Mouse (Mus musculus) kidney, postnatal 10 days (tissue): Measurements from ENCODE around the gene Nudt17.
"Not testable (repeated sequence)": the region's sequence is repeated elsewhere in the genome, so short reads cannot be mapped to it uniquely, and the experiment has no call there.

Source experiments
- DNase-seq: peaks from one replicate; pipeline ENCODE4 v3.0.0; 2021; ENCODE audit warnings: mixed read lengths

Nudt17 gene

DNA sequence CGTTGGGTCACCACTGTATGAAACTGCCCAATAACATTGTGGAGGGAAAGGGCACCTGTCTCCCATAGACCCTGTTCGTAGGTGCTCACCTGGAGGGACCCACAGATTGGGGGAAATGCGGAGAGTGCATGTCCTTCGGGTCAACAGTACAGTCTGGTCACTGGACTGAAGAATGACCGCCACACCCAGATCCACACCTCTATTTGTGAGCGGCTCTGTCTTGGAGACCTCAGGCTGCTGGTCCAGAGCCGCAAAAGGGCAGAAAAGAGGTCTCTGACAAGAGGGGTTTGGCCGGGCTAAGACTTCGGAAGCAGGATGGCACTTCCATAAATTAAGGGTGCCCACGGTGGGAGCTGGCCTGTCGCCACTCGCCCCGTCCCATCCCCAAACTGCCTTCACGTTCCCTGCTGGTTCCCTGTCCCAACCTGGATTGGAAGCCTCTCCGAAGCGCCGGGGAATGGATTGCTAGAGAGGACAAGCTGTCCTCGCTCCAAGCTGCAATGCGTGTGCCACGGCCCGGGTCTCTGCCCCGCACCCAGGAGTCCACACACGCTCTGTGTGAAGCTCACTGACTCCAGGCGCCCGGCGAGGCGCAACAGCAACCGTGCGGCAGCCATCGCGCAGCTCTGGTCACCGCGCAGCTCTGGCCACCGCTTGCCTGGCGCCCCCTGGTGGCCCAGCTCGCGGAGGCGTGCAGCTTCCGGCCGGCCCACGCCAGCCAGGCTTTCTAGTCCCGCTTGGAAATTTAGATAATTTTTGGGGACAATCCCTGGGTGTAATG is at the start of gene Nudt17:
TSS of gene Nudt17 (minus strand) at position 660 of the 781 bp plus-strand sequence.
- peak; percentile 93 for DNase-seq

DNA sequence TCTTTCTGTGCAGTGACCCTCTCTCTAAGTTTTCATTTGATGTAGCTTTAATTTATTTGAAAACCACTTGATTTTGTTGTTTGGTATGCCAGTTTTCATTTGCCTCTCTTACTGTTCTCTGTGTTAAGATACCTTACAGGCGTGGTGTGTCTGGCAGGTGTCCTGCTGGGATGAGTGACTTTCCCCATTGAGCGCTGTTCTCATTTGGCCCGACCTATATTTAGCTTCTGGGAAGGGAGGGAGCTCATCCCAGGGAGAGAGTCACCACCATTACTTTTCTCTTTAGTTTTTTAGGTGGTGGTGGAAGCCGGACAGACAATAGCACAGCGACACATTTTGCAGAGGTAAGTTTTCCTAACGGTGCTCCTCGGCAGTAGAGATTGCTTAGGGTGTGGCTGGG is 49.3 kb upstream of the Nudt17 start:
- DNase-seq, result no peak

DNA sequence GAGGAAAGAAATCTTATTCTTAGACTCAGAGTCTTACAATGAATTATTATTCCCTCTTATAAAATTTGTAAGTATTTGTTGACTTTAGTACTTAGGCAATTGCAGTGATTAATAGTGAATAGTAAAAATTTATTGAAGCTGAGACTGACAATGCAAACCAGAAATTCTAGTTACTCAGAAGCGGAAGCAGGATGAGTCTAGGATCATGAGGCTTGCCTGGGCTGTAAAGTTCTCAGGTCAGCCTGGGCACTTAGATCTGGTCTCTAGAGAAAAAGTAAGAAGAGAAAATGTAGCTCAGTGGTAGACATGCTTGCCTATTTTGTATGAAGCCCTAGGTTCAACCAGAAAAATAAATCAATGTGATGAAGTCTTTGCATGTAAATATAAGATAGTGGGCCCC is 47.6 kb upstream of the Nudt17 start:
- no peak for DNase-seq

DNA sequence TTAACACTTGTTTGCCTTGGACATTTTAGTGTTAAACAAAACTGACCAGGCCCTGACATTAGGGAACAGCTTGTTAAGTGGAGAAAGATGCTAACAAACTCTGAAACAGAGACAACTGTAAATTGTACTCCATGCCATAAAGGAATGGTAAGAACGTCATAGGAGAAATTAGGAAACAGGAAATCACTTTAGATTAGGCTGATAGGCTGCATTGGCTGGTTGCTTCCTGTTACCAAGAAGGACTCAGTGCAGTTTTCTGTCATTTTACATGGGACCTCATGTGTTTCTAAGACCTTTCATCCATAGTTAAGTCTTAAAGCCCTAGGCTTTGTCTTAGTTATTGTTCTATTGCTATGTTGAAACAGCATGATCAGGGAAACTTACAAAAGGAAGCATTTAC is 38.5 kb upstream of the Nudt17 start:
- DNase-seq, result no peak

DNA sequence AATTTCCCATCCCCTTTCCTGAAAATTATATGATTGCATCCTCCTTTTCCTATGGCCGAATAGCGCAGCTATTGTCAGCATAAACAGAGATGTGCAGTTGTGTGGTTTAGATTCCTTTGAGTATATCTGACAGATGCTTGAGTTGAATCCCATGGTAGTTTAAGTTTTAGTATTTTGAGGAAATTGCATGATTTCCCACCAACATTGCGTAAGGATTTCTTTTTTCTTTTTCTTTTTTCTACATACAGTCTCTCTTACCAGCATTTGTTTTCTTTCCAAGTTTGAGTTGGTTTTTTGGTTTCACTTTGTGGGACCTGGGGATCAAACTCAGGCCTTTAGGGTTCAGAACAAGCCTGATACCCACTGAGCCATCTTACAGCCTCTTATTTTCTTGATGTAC is 36.0 kb upstream of the Nudt17 start:
- DNase-seq, result no peak

DNA sequence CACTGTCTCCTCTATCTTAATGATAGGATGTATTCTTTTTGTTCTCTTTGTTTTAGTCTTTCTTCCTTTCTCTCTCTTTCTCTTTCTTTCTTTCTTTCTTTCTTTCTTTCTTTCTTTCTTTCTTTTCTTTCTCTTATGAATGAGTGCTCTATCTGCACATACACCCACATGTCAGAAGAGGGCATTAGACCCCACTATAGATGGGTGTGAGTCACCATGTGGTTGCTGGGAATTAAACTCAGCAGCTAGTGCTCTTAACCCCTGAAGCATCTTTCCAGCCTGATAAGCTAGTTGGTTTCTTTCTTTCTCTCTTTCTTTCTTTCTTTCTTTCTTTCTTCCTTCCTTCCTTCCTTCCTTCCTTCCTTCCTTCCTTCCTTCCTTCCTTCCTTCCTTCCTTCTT is 31.9 kb upstream of the Nudt17 start:
- DNase-seq, result not testable (repeated sequence)

DNA sequence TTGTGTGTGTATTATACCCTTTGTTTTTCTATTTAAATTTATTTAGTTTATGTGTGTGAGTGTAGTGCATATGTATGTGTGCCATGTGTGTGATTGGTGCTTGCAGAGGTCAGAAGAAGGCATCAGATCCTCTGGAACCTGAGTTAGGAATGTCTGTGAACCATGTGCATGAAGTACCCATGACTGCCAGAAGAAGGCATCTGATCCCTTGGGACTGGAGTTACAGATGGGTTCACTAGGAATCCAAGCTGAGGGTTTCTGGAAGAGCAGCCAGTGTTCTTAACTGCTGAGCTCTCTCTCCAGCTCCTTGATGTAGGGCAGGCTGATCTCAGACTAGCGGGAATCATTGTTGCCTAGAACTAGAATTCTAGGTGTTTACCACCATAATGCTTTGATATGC is 29.6 kb upstream of the Nudt17 start:
- no peak for DNase-seq

DNA sequence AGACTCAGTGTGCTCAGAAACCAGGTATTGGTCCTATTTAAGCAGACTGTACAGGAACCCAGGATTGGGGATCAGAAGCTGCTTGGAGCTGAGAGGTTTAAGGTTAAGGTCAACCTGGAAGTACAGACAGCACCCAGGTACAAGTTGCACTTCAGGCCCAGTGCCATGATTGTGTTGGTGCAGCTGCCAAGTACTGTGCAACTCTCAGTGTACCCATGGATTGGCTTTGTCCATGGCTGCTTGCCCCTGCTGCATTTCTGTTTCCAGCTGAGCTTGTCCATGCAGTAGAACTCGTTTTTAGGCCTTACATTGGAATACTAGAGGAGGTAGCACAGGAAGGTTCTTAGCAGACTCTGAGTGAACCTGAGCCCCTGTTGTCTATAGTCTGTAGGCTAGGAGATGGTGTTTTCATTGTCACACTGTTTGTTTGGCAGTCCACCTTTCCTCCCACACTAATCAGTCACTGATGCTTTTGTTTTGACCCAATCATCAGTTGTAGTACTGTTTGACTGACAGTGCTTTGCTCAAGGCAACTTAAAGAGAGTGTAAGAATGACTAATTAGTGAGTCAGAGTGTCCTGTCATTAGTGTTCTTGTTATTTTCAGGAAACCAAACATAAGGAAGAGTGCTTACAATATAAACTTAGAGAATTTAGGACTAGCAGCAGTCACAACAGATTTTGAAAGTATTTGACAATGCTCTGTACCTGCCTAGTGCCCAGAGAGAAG is 28.8 kb upstream of the Nudt17 start:
- no peak for DNase-seq

DNA sequence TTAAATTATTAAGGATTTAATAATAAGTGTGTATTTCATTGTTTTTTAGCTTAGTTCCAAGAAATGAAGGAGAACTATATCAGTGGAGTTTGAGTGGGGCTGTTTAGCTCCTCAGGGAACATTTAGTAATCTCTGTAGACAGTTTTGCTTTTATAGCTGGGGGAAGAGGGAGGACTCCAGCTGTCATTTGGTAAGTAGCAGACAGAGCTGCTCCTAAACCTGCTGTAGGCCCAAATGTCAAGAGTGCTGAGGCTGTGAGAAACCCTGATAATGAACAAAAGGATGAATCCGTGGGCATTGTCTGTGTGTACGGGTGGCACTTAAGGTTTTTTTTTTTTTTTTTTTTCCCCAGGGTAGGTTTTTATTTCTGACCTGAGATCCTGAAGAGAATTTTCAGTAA is 26.8 kb upstream of the Nudt17 start:
- no peak for DNase-seq

DNA sequence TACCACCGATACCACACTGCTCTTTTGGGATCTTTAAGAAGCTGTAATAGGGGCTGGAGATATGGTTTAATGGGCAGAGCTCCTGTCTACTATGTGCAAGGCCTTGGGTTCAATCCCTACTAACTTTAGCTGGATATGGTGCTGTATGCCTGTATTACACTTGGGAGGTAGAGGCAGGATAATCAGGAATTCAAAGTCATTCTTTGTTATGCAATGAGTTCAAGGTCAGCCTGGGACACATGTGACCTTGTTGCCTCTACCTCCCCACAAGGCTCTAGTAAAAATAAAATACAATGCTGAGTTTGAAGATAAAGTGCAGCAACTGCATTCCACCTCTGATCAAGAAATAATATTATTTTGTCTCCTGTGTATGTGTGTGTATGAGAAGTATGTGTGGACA is 25.6 kb upstream of the Nudt17 start:
- DNase-seq, result no peak

DNA sequence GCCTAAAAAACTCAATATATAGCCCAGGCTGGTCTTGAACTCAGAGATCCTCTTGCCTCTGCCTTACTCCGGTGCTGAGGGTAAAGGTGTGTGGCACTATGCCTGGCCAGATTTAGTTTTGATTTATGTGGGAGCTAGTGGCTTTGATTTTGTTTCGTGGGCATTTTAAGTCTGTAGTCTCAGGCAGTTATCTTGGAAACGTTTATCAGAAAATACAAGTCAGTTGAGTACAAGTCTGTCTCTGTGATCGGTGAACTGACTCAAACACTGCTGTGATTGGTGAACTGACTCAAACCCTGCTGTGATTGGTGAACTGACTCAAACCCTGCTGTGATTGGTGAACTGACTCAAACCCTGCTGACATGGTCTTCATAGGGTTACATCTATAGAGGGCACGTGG is 22.4 kb upstream of the Nudt17 start:
- no peak for DNase-seq

DNA sequence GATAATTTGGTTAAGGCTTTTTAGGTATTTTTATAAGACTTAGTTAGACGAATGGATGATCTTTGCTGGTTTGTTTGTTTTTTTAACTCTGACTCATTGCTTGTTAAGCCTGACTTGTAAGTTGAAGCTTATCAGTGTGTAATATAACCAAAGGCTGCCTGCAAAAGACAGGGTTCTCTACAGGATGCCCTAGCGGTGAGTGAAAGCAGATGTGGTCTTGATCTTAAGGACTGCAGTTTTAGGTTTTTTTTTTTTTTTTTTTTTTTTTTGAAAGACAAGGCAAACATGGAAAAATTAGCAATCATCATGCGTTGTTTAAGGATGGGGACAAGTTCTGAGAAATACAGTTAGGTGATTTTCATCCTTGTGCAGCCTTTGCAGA is 21.0 kb upstream of the Nudt17 start:
- no peak for DNase-seq

DNA sequence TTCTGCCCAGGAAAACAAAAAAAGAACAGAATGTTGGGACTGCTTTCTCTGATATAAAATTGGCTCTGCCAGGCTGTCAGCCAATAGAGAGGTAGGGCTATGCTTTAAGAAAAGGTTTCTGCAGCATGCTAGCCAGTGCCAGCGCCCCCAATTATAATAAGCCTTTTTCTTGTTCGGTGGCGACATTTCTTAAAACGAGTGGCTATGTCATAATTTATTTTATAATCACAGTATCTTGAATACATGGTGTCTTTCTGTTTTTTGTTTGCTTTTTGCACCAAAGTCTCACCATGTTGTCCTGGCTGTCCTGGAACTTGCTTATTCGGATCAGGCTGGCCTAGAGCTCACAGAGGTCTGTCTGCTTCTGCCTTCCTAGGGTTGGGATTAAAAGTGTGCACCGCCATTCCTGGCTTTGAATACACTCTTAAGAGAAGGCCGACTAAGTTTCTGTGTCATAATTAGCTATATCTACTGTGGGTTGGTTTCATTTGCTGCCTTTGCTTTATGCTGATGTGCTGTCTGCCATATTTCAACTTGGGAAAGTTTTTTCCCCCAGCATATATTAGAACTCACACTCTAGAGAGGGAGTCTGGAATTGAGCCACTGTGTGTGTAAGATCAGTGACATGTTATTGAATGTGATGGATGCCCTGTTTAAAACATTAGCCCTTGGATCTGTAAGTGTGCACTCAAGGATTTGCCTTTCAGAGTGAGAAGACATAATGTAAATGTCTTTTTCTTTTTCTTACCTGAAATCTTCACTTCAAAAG is 20.5 kb upstream of the Nudt17 start:
- DNase-seq, result no peak

DNA sequence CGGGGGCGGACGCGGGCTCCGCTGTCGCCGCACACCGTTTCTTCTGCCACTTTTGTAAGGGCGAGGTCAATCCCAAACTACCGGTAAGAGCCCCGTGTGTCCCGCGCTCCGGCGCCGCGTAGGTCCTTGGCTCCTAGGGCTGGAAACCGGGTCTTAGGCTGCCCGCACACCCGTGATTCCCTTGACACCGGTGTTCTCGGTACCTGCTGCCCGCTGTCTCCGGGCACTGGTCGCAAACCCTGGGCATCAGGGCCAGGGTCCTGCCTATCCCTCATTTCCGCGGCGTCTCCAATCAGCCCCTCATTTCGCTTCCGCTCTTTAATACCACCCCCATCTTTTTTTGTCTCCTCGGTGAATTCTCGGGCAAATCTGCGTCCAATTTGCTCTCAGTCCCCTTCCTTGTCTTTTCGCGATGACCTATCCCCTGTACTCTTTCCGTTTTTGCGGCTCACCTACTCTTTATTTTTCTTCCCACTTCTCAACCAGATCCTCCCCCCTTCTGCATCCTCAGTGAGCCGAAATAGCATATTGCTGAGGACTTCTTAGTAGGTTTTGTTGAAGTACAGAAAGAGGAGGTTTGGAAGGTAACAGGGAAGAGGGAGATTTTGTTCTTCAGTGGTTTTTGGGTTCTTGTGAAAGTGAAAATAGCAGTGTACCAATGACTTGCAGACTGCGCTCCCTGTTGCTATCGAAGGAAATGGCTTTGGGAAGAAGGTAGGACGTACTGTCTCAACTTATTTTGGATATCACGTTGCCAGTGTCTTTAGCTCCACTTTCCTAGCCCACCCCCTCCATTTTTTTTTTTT is 19.7 kb upstream of the Nudt17 start:
- DNase-seq, result no peak

DNA sequence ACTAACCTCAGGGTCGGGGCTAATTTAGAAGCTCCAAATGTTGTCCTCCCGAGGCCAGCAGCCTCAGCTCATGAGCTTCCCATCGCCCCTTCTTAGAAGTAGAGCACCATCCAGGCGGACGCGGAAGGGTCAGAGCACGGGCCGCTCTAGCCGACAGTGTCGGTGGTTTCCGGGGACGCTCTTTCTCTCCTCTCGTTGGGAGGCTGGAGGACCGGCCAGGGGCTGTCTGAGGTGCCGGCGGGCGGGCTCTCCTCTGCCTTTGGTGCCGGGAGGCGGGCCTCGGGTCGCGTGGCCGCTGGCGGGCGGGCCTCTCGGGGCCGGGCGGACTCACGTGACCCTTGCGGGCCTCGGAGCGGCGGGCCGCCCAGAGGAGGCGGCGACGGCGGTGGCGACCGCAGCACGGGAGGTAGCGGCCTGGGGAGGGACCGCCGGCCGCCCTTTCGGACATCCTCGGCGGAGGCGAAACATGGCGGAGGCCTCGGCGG is 19.0 kb upstream of the Nudt17 start, which contains the start of the genes Polr3c and Rnf115:
TSS of gene Polr3c (minus strand) at position 286 of the 485 bp plus-strand sequence.
TSS of gene Rnf115 (plus strand) at position 322 of the 485 bp plus-strand sequence.
- DNase-seq, result peak; percentile 98

DNA sequence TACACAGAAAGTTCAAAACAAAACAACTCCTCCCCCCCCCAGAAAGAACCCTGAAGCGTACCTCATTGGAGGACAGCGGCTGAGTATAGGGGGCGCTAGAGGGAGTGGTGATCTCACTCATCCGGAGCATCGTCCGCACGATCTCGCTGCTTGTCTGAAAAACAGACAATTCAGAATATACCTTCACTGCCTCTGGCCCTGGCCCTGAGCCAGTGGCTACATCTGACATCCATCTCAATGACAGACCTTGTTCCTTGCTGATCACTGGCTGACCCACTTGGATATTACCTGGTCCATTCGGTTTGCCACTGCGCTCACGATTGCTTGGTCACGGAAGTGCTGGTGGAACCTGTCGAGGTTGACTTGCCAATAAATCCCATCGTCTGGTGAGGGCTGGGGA is 10.8 kb upstream of the Nudt17 start:
- peak; percentile 70 for DNase-seq

DNA sequence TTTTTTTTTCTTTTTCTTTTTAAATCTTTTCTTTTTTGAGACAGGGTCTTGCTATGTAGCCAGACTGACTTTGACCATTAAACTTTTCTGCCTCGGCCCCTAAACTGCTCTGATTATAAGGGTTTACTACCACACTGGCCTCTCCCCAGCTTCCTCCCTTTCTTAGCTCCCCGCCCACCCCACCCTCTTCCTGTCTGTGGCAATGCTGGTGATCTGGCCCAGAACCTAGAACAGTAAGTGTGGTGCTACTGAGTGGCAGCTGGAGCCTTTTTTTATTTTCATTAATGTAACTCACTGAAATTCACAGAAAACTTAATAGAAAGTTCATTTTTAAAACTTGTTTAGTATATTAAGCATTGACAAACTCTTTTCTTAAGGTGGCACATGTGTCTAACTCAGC is 7.5 kb upstream of the Nudt17 start:
- no peak for DNase-seq

DNA sequence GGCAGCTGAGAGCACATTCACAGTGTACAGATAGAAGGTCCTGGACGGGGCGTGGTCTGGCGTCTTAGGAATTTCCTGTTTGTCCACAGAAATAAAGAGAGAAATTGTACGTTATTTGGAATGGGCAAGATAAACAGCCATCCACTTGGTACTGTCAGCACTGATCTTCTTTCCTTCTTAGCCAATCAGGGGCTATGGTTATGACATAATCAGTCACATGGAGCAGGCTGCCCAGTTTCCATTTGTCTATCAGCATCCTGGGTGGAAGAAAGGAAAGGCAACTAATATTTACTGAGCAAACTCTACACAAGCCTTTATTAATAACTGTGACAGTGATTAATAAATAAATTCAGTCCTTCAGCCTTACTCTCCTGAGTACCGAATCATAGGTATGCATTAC is 5.9 kb upstream of the Nudt17 start:
- DNase-seq, result no peak

DNA sequence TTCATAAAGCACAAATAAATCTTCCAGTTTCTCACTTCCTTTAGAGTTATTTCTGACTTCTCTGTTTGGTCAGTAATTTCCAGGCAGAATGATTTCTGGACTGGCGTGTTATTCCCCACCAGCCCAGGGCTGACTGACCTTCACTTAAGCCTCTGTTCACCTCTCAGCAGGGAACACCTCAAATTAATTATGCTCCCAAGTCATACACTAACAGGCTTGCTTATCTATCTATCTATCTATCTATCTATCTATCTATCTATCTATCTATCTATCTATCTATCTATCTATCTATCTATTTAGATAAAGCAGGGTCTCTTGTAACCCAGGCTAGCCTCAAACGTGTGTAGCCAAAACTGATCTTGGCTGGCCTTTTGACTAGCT is 312 bp upstream of the Nudt17 start:
- no peak for DNase-seq

DNA sequence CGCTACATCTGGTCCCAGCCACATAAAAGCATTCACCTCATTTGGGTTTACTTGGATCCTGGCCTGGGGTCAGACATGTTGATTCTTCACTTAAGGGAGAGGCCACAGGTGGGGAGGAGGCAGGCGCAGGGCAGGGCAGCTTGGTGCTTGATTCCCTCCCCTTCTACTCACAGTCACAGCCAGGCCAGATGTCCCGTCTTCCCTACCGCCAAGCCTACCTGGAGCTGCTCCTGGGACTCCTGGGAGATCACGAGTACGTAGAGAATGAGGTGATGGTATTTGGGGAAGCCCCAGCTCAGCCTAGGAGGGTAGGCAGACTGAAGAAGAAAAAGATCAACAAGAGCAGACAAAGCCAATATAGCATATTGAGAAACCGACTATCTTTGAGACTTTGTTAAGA is 1.4 kb downstream of the Nudt17 start:
- DNase-seq, result no peak

DNA sequence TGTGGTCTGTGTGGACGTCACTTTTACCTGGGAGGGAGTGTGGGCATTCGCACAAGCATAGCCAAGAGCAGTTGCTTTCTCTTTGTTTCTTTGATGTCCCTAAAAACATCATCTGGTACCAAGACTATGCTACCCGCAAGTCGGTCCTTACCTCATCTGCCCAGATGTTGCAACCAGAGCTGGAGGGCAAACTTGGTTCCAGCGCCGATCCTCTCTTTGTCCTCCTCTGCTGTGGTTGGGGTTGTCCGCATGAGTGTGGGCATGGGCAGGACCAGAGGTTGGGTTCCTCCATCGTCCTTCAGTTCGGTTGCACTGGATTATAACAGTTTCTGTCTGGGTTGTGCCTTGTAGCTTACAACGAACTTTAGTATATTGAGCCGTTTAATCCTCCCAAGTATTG is 2.1 kb downstream of the Nudt17 start:
- DNase-seq, result no peak

DNA sequence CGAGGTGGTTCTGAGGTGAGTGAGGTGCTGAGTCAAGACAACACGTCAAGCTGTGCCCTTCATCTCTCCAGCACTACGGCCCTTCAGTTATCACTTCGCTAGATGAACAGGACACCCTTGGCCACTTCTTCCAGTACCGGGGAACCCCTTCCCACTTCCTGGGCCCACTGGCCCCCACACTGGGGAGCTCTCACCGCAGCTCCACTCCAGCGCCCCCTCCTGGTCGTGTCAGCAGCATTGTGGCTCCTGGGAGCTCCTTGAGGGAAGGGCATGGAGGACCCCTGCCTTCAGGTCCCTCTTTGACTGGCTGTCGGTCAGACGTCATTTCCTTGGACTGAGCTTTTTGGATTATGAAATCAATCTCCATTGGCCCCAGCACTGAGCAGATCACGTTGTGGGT is 3.6 kb downstream of the Nudt17 start:
- DNase-seq, result peak; percentile 51

DNA sequence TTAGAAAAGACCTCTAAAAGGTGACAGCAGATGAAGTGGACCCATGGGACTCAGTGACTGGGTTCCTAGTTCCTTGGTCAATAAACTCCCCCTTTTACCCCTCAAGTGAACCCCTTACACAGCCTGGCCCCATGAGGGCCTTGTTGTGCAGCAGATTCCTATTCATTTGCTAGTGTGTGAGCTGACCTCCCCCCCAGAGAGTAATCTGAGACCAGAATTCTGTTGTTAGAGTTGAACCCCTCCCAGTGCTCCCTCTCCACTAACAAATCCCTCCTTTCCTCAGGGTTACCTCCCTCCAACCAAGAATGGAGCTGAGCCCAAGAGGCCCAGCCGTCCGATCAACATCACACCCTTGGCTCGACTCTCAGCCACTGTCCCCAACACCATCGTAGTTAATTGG is 7.4 kb downstream of the Nudt17 start:
- no peak for DNase-seq
